Mouse (Mus musculus): ENCODE data around the gene Aldh3b3. TPM values are rescaled to one million over a fixed set of nuclear protein-coding genes. Genes with fewer than 3 reads are reported as not detected.

The Aldh3b3 gene
- polyA plus RNA-seq, 1 experiment from 2014 or later, result not detected

DNA sequence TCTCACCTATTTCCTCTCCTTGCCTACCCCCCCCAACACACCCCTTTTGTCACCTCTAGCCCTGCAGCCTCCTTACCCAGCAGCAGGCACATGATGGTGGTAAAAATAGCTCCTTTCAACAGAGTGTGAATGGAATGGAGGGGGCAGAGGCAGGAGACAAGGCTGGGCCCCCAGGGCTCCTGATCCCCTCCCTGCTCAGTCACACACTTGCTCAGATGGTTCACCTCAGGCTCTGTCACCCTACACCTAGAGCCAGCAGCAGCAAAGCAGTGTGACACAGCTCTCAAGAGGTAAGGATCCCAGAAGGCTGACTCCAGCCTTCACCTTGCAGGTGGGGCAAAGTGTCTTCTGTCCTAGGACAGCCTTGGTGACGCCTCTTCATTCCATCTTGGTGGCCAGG is 44.7 kb downstream of the Aldh3b3 start, which contains the start of gene Doc2g:
Gene Doc2g (plus strand): TSS at position 202 of the 400 bp plus-strand sequence.
- no peak within 1 kb of the TSS for H3K9ac ChIP-seq (replicated peaks; ENCODE audit: low read depth, low read length)
- ATAC-seq, result no peak
- WGBS, result 92% methylated on average over 1 of the region's 1 CpGs

DNA sequence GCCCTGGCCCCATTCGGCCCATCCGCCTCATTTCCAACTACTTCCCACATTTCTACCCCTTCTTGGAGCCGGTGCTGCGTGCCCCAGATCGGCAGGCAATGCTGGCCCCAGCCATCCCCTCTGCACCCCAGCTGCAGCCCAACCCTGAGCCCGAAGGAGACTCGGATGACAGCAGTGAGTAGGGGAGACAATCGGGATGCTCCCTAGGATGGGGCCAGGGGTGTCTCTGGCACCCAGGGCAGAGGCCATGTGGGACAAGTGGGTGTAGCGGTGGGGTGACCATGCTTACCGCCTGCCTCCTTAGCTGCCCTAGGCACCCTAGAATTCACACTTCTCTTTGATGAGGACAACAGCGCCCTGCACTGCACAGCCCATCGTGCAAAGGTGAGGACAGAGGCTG is 45.2 kb downstream of the Aldh3b3 start:
- Histone ChIP-seq H3K4me3 (replicated peaks; ENCODE audit: low read length) (no peak overlapping the region), H3K4me2 (ENCODE audit: low read length) (no peak overlapping the region), H3K4me1 (replicated peaks; ENCODE audit: control insufficient read depth, insufficient read depth, low read length) (peaks cover 13% of the 10 kb centered on the region), H3K9ac (replicated peaks; ENCODE audit: low read depth, low read length) (no peak overlapping the region), H3K9me3 (ENCODE audit: control insufficient read depth, low read length) (no peaks in the 10 kb centered on the region), H3K36me3 (ENCODE audit: control insufficient read depth, insufficient read depth) (peaks cover 7% of the 10 kb centered on the region), H3K27me3 (replicated peaks; ENCODE audit: control insufficient read depth, insufficient read depth, low read length) (no peaks in the 10 kb centered on the region), H3K27ac (ENCODE audit: low read length) (no peak overlapping the region)
- no peak for ATAC-seq
- 83% methylated on average over 12 of the region's 12 CpGs for WGBS

More for the DNA sequence above, 44.7 kb downstream of the Aldh3b3 start, which contains the start of gene Doc2g:
- no peaks in the 10 kb centered on the region for H3K27me3 ChIP-seq (replicated peaks; ENCODE audit: control insufficient read depth, insufficient read depth, low read length)
- H3K27ac ChIP-seq (ENCODE audit: low read length), result no peak within 1 kb of the TSS
- H3K4me1 ChIP-seq (replicated peaks; ENCODE audit: control insufficient read depth, insufficient read depth, low read length), result peaks cover 13% of the 10 kb centered on the region
- no peak within 1 kb of the TSS for H3K4me2 ChIP-seq (ENCODE audit: low read length)
- no peak within 1 kb of the TSS for H3K4me3 ChIP-seq (replicated peaks; ENCODE audit: low read length)
- peaks cover 5% of the 10 kb centered on the region for H3K36me3 ChIP-seq (ENCODE audit: control insufficient read depth, insufficient read depth)
- H3K9me3 ChIP-seq (ENCODE audit: control insufficient read depth, low read length), result no peaks in the 10 kb centered on the region

DNA sequence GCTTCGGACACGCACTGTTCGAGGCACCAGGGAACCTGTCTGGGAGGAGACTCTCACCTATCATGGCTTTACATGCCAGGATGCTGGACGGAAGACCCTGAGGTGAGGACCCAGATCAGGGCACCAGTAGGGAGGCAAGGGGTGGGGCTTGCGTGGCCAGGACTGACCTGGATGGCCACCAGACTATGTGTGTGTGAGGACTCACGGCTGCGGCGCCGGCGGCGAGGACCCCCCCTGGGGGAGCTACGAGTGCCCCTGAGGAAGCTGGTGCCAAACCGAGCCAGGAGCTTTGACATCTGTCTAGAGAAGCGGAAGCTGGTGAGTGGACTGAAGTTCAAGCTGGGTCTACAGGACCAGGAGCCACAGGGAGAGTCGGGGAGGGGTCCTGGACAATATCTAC is 45.9 kb downstream of the Aldh3b3 start:
- Histone ChIP-seq H3K36me3 (ENCODE audit: control insufficient read depth, insufficient read depth) (peaks cover 7% of the 10 kb centered on the region), H3K27ac (ENCODE audit: low read length) (no peak overlapping the region), H3K4me2 (ENCODE audit: low read length) (no peak overlapping the region), H3K4me1 (replicated peaks; ENCODE audit: control insufficient read depth, insufficient read depth, low read length) (peaks cover 13% of the 10 kb centered on the region), H3K27me3 (replicated peaks; ENCODE audit: control insufficient read depth, insufficient read depth, low read length) (no peaks in the 10 kb centered on the region), H3K4me3 (replicated peaks; ENCODE audit: low read length) (no peak overlapping the region), H3K9me3 (ENCODE audit: control insufficient read depth, low read length) (no peaks in the 10 kb centered on the region), H3K9ac (replicated peaks; ENCODE audit: low read depth, low read length) (no peak overlapping the region)
- 86% methylated on average over 15 of the region's 15 CpGs for WGBS
- ATAC-seq, result no peak

DNA sequence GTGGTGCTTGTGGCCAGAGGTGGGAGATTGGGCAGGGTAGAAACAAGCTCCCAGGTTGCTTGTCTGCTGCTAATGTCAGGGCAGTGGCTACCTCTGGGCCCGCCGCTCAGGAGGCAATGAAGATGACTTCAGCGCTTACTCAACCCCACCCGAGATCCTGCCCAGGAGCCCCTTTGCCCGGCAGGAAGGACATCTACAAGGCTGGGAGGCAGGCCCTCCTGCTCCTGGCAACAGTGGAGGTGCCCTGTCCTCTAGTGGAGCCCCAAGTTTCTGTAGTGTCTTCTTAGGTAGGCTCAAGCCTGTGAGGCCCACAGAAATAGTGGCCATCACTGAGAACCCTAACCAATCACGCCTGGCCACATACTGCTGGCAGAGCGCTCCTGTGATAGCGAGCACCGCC is 46.6 kb downstream of the Aldh3b3 start:
- H3K4me1 ChIP-seq (replicated peaks; ENCODE audit: control insufficient read depth, insufficient read depth, low read length), result peaks cover 8% of the 10 kb centered on the region
- H3K36me3 ChIP-seq (ENCODE audit: control insufficient read depth, insufficient read depth), result peaks cover 7% of the 10 kb centered on the region
- H3K9me3 ChIP-seq (ENCODE audit: control insufficient read depth, low read length), result no peaks in the 10 kb centered on the region
- H3K9ac ChIP-seq (replicated peaks; ENCODE audit: low read depth, low read length), result no peak overlapping the region
- H3K4me3 ChIP-seq (replicated peaks; ENCODE audit: low read length), result no peak overlapping the region
- no peaks in the 10 kb centered on the region for H3K27me3 ChIP-seq (replicated peaks; ENCODE audit: control insufficient read depth, insufficient read depth, low read length)
- no peak for ATAC-seq
- no peak overlapping the region for H3K27ac ChIP-seq (ENCODE audit: low read length)
- no peak overlapping the region for H3K4me2 ChIP-seq (ENCODE audit: low read length)
- 82% methylated on average over 9 of the region's 9 CpGs for WGBS

DNA sequence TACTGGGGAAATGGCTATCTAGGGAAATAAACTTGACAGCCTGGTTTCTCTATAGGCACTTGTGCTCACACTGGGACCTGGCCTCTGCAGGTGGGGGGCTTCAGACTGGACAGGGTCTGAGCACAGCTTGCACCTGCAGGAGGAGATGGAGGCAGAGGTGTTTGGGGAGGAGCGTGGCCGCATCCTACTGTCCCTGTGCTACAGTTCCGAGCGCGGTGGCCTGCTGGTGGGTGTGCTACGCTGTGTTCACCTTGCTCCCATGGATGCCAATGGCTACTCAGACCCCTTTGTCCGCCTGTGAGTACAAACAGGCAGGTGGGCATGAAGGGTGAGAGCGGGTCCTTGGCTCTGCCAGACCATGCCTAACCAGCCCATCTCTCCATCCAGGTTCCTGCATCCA is 47.5 kb downstream of the Aldh3b3 start:
- H3K36me3 ChIP-seq (ENCODE audit: control insufficient read depth, insufficient read depth), result peaks cover 7% of the 10 kb centered on the region
- 93% methylated on average over 8 of the region's 8 CpGs for WGBS

DNA sequence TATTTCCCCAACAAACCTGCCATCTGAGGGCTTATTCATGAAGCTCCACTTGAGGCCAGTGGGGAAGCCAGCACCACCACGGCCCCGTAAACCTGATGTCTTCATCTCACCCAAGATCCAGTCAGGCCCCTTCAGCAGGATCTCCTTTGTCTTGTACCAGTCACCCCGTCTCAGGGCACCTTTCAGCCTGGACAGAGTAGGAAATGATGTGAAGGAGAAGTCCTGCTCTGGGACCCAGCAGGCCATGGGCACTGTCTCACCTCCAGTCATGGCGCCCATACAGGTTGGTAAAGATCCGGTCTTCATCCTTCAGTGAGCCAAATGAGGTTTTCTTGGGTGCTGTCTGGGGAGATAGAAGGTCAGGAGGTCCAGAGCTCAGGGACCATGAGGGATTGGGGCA is 52.6 kb downstream of the Aldh3b3 start:
- H3K9me3 ChIP-seq (ENCODE audit: control insufficient read depth, low read length), result no peaks in the 10 kb centered on the region
- H3K4me2 ChIP-seq (ENCODE audit: low read length), result no peak overlapping the region
- peaks cover 9% of the 10 kb centered on the region for H3K36me3 ChIP-seq (ENCODE audit: control insufficient read depth, insufficient read depth)
- WGBS, result 94% methylated on average over 5 of the region's 5 CpGs
- ATAC-seq, result no peak
- H3K4me3 ChIP-seq (replicated peaks; ENCODE audit: low read length), result no peak overlapping the region
- no peaks in the 10 kb centered on the region for H3K27me3 ChIP-seq (replicated peaks; ENCODE audit: control insufficient read depth, insufficient read depth, low read length)
- H3K4me1 ChIP-seq (replicated peaks; ENCODE audit: control insufficient read depth, insufficient read depth, low read length), result peaks cover 13% of the 10 kb centered on the region
- no peak overlapping the region for H3K27ac ChIP-seq (ENCODE audit: low read length)
- no peak overlapping the region for H3K9ac ChIP-seq (replicated peaks; ENCODE audit: low read depth, low read length)

More for the DNA sequence above, 47.5 kb downstream of the Aldh3b3 start:
- Histone ChIP-seq H3K27me3 (replicated peaks; ENCODE audit: control insufficient read depth, insufficient read depth, low read length) (no peaks in the 10 kb centered on the region), H3K9me3 (ENCODE audit: control insufficient read depth, low read length) (no peaks in the 10 kb centered on the region), H3K4me2 (ENCODE audit: low read length) (no peak overlapping the region), H3K9ac (replicated peaks; ENCODE audit: low read depth, low read length) (no peak overlapping the region), H3K4me1 (replicated peaks; ENCODE audit: control insufficient read depth, insufficient read depth, low read length) (peaks cover 9% of the 10 kb centered on the region), H3K27ac (ENCODE audit: low read length) (no peak overlapping the region), H3K4me3 (replicated peaks; ENCODE audit: low read length) (no peak overlapping the region)
- no peak for ATAC-seq

DNA sequence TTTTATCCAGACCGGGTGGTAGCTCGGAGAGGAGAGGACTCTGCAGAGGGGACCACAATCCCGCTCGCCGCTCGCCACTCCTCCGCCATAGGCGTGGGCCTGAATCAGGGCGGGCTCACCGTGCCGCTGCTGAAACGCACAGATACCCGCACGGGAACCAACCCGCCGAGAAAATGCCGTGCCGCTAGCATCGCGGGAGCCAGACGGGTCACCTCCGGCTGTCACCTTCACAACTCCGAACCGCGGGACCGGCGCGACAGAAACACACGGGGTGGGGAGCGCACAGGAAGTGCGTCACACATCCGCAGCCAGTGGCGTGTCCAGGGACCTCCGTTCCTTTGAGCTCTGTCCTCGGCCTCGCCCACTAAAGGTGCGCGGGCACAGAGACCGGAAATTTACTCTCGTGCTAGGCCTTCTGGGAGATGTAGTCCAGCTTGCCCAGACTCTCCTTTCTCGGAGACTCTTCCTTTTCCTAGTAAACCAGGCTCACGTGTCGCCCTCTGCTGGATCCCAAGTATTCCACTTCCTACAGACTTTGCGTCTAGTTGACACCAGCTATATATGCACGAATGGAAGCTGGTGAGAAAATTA is 54.1 kb downstream of the Aldh3b3 start, which contains the start of gene Ndufv1:
Gene Ndufv1 (minus strand): TSS at position 375 of the 591 bp plus-strand sequence.
- under 1% methylated on average over 45 of the region's 45 CpGs for WGBS
- H3K4me3 ChIP-seq (replicated peaks; ENCODE audit: low read length), result peak within 1 kb of the TSS; percentile 85
- peak within 1 kb of the TSS; percentile 78 for H3K4me2 ChIP-seq (ENCODE audit: low read length)
- peaks cover 5% of the 10 kb centered on the region; the same call in 1 of the 2 replicates for H3K36me3 ChIP-seq (ENCODE audit: control insufficient read depth, insufficient read depth)
- peak within 1 kb of the TSS; percentile 45 for H3K27ac ChIP-seq (ENCODE audit: low read length)
- ATAC-seq, result peak; percentile 100
- peaks cover 13% of the 10 kb centered on the region for H3K4me1 ChIP-seq (replicated peaks; ENCODE audit: control insufficient read depth, insufficient read depth, low read length)
- peak within 1 kb of the TSS; percentile 73 for H3K9ac ChIP-seq (replicated peaks; ENCODE audit: low read depth, low read length)
- no peaks in the 10 kb centered on the region for H3K9me3 ChIP-seq (ENCODE audit: control insufficient read depth, low read length)
- H3K27me3 ChIP-seq (replicated peaks; ENCODE audit: control insufficient read depth, insufficient read depth, low read length), result no peaks in the 10 kb centered on the region

DNA sequence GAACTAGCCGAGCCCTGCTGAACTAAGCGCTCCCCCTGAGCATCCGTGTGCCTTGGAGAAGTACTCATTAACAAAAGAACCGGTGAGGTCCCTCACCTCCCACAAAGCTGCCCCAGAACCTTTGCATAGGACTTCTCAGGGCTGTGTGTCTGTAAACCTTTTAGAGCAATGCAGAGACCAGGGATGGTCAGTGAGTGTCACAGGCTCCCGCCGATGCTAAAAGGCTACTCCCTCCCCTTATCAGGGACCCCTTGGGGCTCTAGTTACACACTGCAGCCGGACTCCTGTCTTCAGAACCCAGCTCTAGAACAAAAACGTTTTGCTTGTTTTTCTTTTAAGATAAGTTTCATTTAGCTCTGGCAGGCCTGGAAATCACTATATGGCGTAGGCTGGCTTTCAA is 54.6 kb downstream of the Aldh3b3 start:
- peaks cover 5% of the 10 kb centered on the region; the same call in 1 of the 2 replicates for H3K36me3 ChIP-seq (ENCODE audit: control insufficient read depth, insufficient read depth)
- peak overlapping the region; percentile 85 for H3K4me3 ChIP-seq (replicated peaks; ENCODE audit: low read length)
- no peak overlapping the region for H3K27ac ChIP-seq (ENCODE audit: low read length)
- ATAC-seq, result no peak
- H3K27me3 ChIP-seq (replicated peaks; ENCODE audit: control insufficient read depth, insufficient read depth, low read length), result no peaks in the 10 kb centered on the region
- WGBS, result 24% methylated on average over 9 of the region's 9 CpGs
- H3K4me2 ChIP-seq (ENCODE audit: low read length), result peak overlapping the region; percentile 48
- peaks cover 13% of the 10 kb centered on the region for H3K4me1 ChIP-seq (replicated peaks; ENCODE audit: control insufficient read depth, insufficient read depth, low read length)
- H3K9ac ChIP-seq (replicated peaks; ENCODE audit: low read depth, low read length), result 0 out of 2 replicates have a peak overlapping the region, but pooled peaks have one; percentile 15
- H3K9me3 ChIP-seq (ENCODE audit: control insufficient read depth, low read length), result no peaks in the 10 kb centered on the region

DNA sequence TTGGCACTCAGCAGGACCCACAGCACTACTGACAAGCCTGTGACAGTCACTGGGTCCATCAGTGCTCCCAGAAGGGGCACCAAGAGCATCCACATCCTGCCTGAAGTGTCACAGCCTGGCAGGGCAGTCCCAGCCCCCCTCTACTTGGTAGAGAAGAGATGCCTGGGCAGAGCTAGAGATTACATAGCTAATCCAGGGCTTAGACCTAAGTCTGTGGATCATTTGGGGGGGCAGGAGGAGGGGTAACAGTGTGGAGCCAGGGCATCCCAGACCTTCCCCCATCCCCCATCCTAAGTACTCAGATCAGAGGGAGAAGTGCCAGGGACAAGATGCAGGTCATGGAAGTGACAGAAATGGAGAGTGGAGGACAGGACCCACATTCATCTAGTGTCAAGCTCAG is 56.4 kb downstream of the Aldh3b3 start:
- Histone ChIP-seq H3K9ac (replicated peaks; ENCODE audit: low read depth, low read length) (no peak overlapping the region), H3K4me3 (replicated peaks; ENCODE audit: low read length) (no peak overlapping the region), H3K4me2 (ENCODE audit: low read length) (no peak overlapping the region), H3K27ac (ENCODE audit: low read length) (no peak overlapping the region), H3K36me3 (ENCODE audit: control insufficient read depth, insufficient read depth) (0 out of 2 replicates have a peak, but pooled peaks cover 2% of the 10 kb centered on the region), H3K4me1 (replicated peaks; ENCODE audit: control insufficient read depth, insufficient read depth, low read length) (peaks cover 18% of the 10 kb centered on the region), H3K27me3 (replicated peaks; ENCODE audit: control insufficient read depth, insufficient read depth, low read length) (no peaks in the 10 kb centered on the region), H3K9me3 (ENCODE audit: control insufficient read depth, low read length) (no peaks in the 10 kb centered on the region)
- ATAC-seq, result no peak
